Comparison of ENCODE assay signal across 8 mouse cellular contexts in genomic region chr9:37145616-37146352, GRCm38 (mm10). TPM values are rescaled to one million over a fixed set of nuclear protein-coding genes. Genes with fewer than 3 reads are reported as not detected.
DNase-seq lines count a peak whose midpoint lies in the region; ATAC-seq and TF ChIP-seq lines count a peak whose summit lies in the region.

No protein-coding gene starts in this region.

- H3K27me3 ChIP-seq in liver, adult 2 months (ENCODE audit: control insufficient read depth, insufficient read depth, low read length): peaks cover 2% of the 10 kb centered on the region; the same call in 1 of the 2 replicates
- H3K27me3 ChIP-seq in forebrain, embryonic 12.5 days: peaks cover 12% of the 10 kb centered on the region; the same call in 1 of the 2 replicates
- H3K27me3 ChIP-seq in hindbrain, postnatal 0 days (ENCODE audit: insufficient read depth, low read length): no peaks in the 10 kb centered on the region
- peaks cover 56% of the 10 kb centered on the region for H3K27me3 ChIP-seq in liver, postnatal 0 days (ENCODE audit: insufficient read depth, low read length)

- peak overlapping the region; percentile 82 for H3K9ac ChIP-seq in liver, adult 2 months (ENCODE audit: low read depth, low read length)
- H3K9ac ChIP-seq in forebrain, embryonic 12.5 days: peak overlapping the region; percentile 98
- peak overlapping the region; percentile 91 for H3K9ac ChIP-seq in hindbrain, postnatal 0 days (replicated peaks; ENCODE audit: low read length)
- peak overlapping the region; percentile 59 for H3K9ac ChIP-seq in liver, postnatal 0 days (replicated peaks)

- WGBS in liver, adult 2 months: under 1% methylated on average over 43 of the region's 43 CpGs
- WGBS in bone marrow, adult 2 months: 1% methylated on average over 43 of the region's 43 CpGs
- WGBS in forebrain, embryonic 12.5 days: under 1% methylated on average over 43 of the region's 43 CpGs
- under 1% methylated on average over 43 of the region's 43 CpGs for WGBS in hindbrain, postnatal 0 days
- WGBS in liver, postnatal 0 days (ENCODE audit: insufficient replicate concordance): under 1% methylated on average over 43 of the region's 43 CpGs
- WGBS in olfactory bulb, adult 2 months: under 1% methylated on average over 43 of the region's 43 CpGs

- no peak for TF ChIP-seq POLR2A in liver, adult 2 months (IDR thresholded peaks at IDR 0.05; ENCODE audit: extremely low read depth, insufficient read depth, low read length)
- TF ChIP-seq POLR2A in bone marrow, adult 2 months (IDR thresholded peaks at IDR 0.05; ENCODE audit: borderline replicate concordance, control insufficient read depth, low read depth, low read length): no peak
- TF ChIP-seq POLR2A in olfactory bulb, adult 2 months (IDR thresholded peaks at IDR 0.05; ENCODE audit: insufficient read depth, low read depth, low read length): no peak

- H3K4me3 ChIP-seq in liver, adult 2 months (ENCODE audit: insufficient read depth, low read depth, low read length): peak overlapping the region; percentile 64
- peak overlapping the region; percentile 8 for H3K4me3 ChIP-seq in bone marrow, adult 2 months (replicated peaks; ENCODE audit: control insufficient read depth, low read depth, low read length)
- H3K4me3 ChIP-seq in forebrain, embryonic 12.5 days (replicated peaks): peak overlapping the region; percentile 85
- peak overlapping the region; percentile 89 for H3K4me3 ChIP-seq in hindbrain, postnatal 0 days (ENCODE audit: low read length)
- peak overlapping the region; percentile 51 for H3K4me3 ChIP-seq in liver, postnatal 0 days (ENCODE audit: low read depth, low read length)
- peak overlapping the region; percentile 93 for H3K4me3 ChIP-seq in olfactory bulb, adult 2 months (ENCODE audit: insufficient read depth, low read depth, low read length)

- peak overlapping the region; percentile 28; the same call in 1 of the 2 replicates for H3K27ac ChIP-seq in liver, adult 2 months (replicated peaks; ENCODE audit: insufficient read depth, low read depth, low read length)
- no peak overlapping the region for H3K27ac ChIP-seq in bone marrow, adult 2 months (ENCODE audit: control insufficient read depth, insufficient read depth, low read depth, low read length, poor library complexity)
- peak overlapping the region; percentile 100 for H3K27ac ChIP-seq in forebrain, embryonic 12.5 days
- peak overlapping the region; percentile 97 for H3K27ac ChIP-seq in hindbrain, postnatal 0 days
- H3K27ac ChIP-seq in liver, postnatal 0 days (ENCODE audit: low read depth): no peak overlapping the region
- H3K27ac ChIP-seq in olfactory bulb, adult 2 months (ENCODE audit: insufficient read depth, low read depth, low read length): peak overlapping the region; percentile 97

- H3K4me1 ChIP-seq in liver, adult 2 months (ENCODE audit: control insufficient read depth, insufficient read depth, low read length): peaks cover 7% of the 10 kb centered on the region; the same call in 1 of the 2 replicates
- no peaks in the 10 kb centered on the region; the same call in 1 of the 2 replicates for H3K4me1 ChIP-seq in bone marrow, adult 2 months (ENCODE audit: control insufficient read depth, insufficient read depth, low read length)
- H3K4me1 ChIP-seq in forebrain, embryonic 12.5 days: peaks cover 50% of the 10 kb centered on the region
- H3K4me1 ChIP-seq in hindbrain, postnatal 0 days (ENCODE audit: insufficient read depth, low read length): peaks cover 11% of the 10 kb centered on the region
- H3K4me1 ChIP-seq in liver, postnatal 0 days (ENCODE audit: insufficient read depth): peaks cover 10% of the 10 kb centered on the region; the same call in 1 of the 2 replicates
- peaks cover 17% of the 10 kb centered on the region for H3K4me1 ChIP-seq in olfactory bulb, adult 2 months (ENCODE audit: control insufficient read depth, insufficient read depth, low read length)

- no peaks in the 10 kb centered on the region for H3K9me3 ChIP-seq in forebrain, embryonic 12.5 days
- no peaks in the 10 kb centered on the region for H3K9me3 ChIP-seq in hindbrain, postnatal 0 days (ENCODE audit: low read length)
- H3K9me3 ChIP-seq in liver, postnatal 0 days (ENCODE audit: low read length): no peaks in the 10 kb centered on the region

- TF ChIP-seq EP300 in liver, postnatal 0 days (IDR thresholded peaks at IDR 0.05; ENCODE audit: low read depth): no peak

- H3K36me3 ChIP-seq in liver, adult 2 months (ENCODE audit: control insufficient read depth, insufficient read depth, low read length): no peaks in the 10 kb centered on the region
- H3K36me3 ChIP-seq in forebrain, embryonic 12.5 days (replicated peaks): no peaks in the 10 kb centered on the region
- no peaks in the 10 kb centered on the region for H3K36me3 ChIP-seq in hindbrain, postnatal 0 days (ENCODE audit: insufficient read depth, low read length)
- H3K36me3 ChIP-seq in liver, postnatal 0 days (replicated peaks; ENCODE audit: insufficient read depth, low read length): no peaks in the 10 kb centered on the region

- peak overlapping the region; percentile 89 for H3K4me2 ChIP-seq in forebrain, embryonic 12.5 days
- H3K4me2 ChIP-seq in hindbrain, postnatal 0 days (ENCODE audit: low read depth, low read length): peak overlapping the region; percentile 90
- peak overlapping the region; percentile 87 for H3K4me2 ChIP-seq in liver, postnatal 0 days (ENCODE audit: low read depth, low read length)

- TF ChIP-seq CTCF in liver, adult 2 months (IDR thresholded peaks at IDR 0.05; ENCODE audit: low read depth, low read length): no peak
- TF ChIP-seq CTCF in bone marrow, adult 2 months (IDR thresholded peaks at IDR 0.05; ENCODE audit: control insufficient read depth, insufficient read depth, low read length): no peak
- no peak for TF ChIP-seq CTCF in hindbrain, postnatal 0 days (IDR thresholded peaks at IDR 0.05; ENCODE audit: low read depth)
- no peak for TF ChIP-seq CTCF in liver, postnatal 0 days (IDR thresholded peaks at IDR 0.05; ENCODE audit: low read depth)
- no peak for TF ChIP-seq CTCF in olfactory bulb, adult 2 months (IDR thresholded peaks at IDR 0.05; ENCODE audit: insufficient read depth, low read depth, low read length)

- no peak for DNase-seq in liver, adult 2 months (ENCODE audit: extremely low read depth, low read depth, low spot score)
- no peak for DNase-seq in liver
- DNase-seq in hindbrain, postnatal 0 days (ENCODE audit: low spot score): peak; percentile 70
- peak; percentile 22 for DNase-seq in liver, postnatal 0 days
- DNase-seq in thymus, postnatal 36 days: no peak

- no peak for ATAC-seq in forebrain, embryonic 12.5 days (ENCODE audit: low FRiP score)
- ATAC-seq in hindbrain, postnatal 0 days: no peak; the same call in 1 of the 2 replicates
- no peak for ATAC-seq in liver, postnatal 0 days

- no peaks in the 10 kb centered on the region for H3K79me2 ChIP-seq in liver, adult 2 months (ENCODE audit: control insufficient read depth, insufficient read depth, low read length)

RNA-seq across cellular contexts. Expression of gene Pknox2, which starts 1.4 kb away (rescaled TPM):
- 0.09 and 0.13 TPM in 2 replicates for total RNA-seq in liver, adult 2 months (2014; rRNA removed)
- polyA plus RNA-seq in liver, adult 2 months (2012; rRNA removed): 0.42 and 0.46 TPM in 2 replicates
- polyA plus RNA-seq in bone marrow, adult 2 months (2011; ENCODE audit: insufficient read depth, insufficient read length, low replicate concordance, missing spikeins): 0.52 and 0.72 TPM in 2 replicates
- 27.1 and 29.5 TPM in 2 replicates for polyA plus RNA-seq in forebrain, embryonic 12.5 days (2016; fragmentation: Nextera tagmentation; extraction: Ambion mirVana)
- total RNA-seq in hindbrain, postnatal 0 days (2014; rRNA removed): 23.5 and 28.0 TPM in 2 replicates
- polyA plus RNA-seq in hindbrain, postnatal 0 days (2015; fragmentation: Nextera tagmentation; extraction: Ambion mirVana): 20.6 and 22.2 TPM in 2 replicates
- 0.18 and 0.27 TPM in 2 replicates for polyA plus RNA-seq in liver, postnatal 0 days (2015; fragmentation: Nextera tagmentation; extraction: Ambion mirVana)
- polyA plus RNA-seq in olfactory bulb, adult 2 months (2012; ENCODE audit: insufficient read depth, insufficient read length, low replicate concordance, missing spikeins): not detected in 2 replicates

Comparison
In these comparisons a context has a peak if more than half of its experiments do, and no peak if none do; other contexts are left out.
1. DNase-seq: peak in hindbrain, postnatal 0 days (single experiment) and liver, postnatal 0 days (single experiment); none in liver, adult 2 months (single experiment), liver (single experiment) and thymus, postnatal 36 days (0 of 2).
2. H3K27ac ChIP-seq: peak in liver, adult 2 months (single experiment), forebrain, embryonic 12.5 days (single experiment), hindbrain, postnatal 0 days (single experiment) and olfactory bulb, adult 2 months (single experiment); none in bone marrow, adult 2 months (single experiment) and liver, postnatal 0 days (single experiment).
3. H3K4me3 ChIP-seq: peak in every context shown above with its lines; median percentile 93 in olfactory bulb, adult 2 months; 89 in hindbrain, postnatal 0 days; 85 in forebrain, embryonic 12.5 days; 64 in liver, adult 2 months; 51 in liver, postnatal 0 days; 8 in bone marrow, adult 2 months.
4. RNA of gene Pknox2, which starts 1.4 kb away (polyA plus RNA-seq): 27.1 to 29.5 TPM in forebrain, embryonic 12.5 days and 20.6 to 22.2 TPM in hindbrain, postnatal 0 days; 0.52 to 0.72 TPM in bone marrow, adult 2 months, 0.42 to 0.46 TPM in liver, adult 2 months, 0.18 to 0.27 TPM in liver, postnatal 0 days and not detected in olfactory bulb, adult 2 months; every median in the first group is over 10 times any median in the second.
5. Peak in every context shown above with its lines, with median percentiles within 50 percentile points of each other: H3K9ac ChIP-seq and H3K4me2 ChIP-seq.